Mouse (Mus musculus) hindbrain, postnatal 0 days (tissue): ENCODE measurements around the gene Myh14. TPM values are rescaled to one million over a fixed set of nuclear protein-coding genes. Genes with fewer than 3 reads are reported as not detected.

Experiments
- ATAC-seq: fragments of 200-750 bp; cut with Nextera tagmentation; 2 replicates; pipeline ENCODE4 v1.8.0; 2017; ENCODE audit warnings: mild to moderate bottlenecking, moderate TSS enrichment, moderate library complexity
- DNase-seq: peaks from one replicate; pipeline ENCODE4 v3.0.0-alpha.2; 2015; ENCODE audit warnings: low spot score
- H3K27ac ChIP-seq: fragments of 300-500 bp; sonication (generic); 2 replicates; pipeline ENCODE4 v1.5.1; 2014; ENCODE audit warnings: mild to moderate bottlenecking
- H3K27me3 ChIP-seq: fragments of 300-500 bp; sonication (generic); 2 replicates; pipeline ENCODE4 v1.6.1; 2014; ENCODE audit warnings: low read length, mixed read lengths; ENCODE audit not compliant: insufficient read depth
- H3K36me3 ChIP-seq: fragments of 300-500 bp; sonication (generic); 2 replicates; pipeline ENCODE4 v1.6.1; 2014; ENCODE audit warnings: low read length, mixed read lengths; ENCODE audit not compliant: insufficient read depth
- H3K4me1 ChIP-seq: fragments of 300-500 bp; sonication (generic); 2 replicates; pipeline ENCODE4 v1.6.1; 2014; ENCODE audit warnings: antibody characterized with exemption, low read length, mixed read lengths; ENCODE audit not compliant: insufficient read depth
- H3K4me2 ChIP-seq: fragments of 300-500 bp; sonication (generic); 2 replicates; pipeline ENCODE4 v1.6.1; 2014; ENCODE audit warnings: low read depth, mild to moderate bottlenecking, low read length, moderate library complexity, mixed read lengths
- H3K4me3 ChIP-seq: fragments of 300-500 bp; sonication (generic); 2 replicates; pipeline ENCODE4 v1.5.1; 2014; ENCODE audit warnings: low read length
- H3K9ac ChIP-seq: fragments of 300-500 bp; sonication (generic); replicated peaks from 2 replicates; pipeline ENCODE4 v1.6.1; 2014; ENCODE audit warnings: mild to moderate bottlenecking, low read length, moderate library complexity, mixed read lengths
- H3K9me3 ChIP-seq: fragments of 300-500 bp; sonication (generic); 2 replicates; pipeline ENCODE4 v1.6.1; 2016; ENCODE audit warnings: low read length, mixed read lengths
- CTCF ChIP-seq: IDR thresholded peaks from 2 replicates; pipeline ENCODE4 v1.5.1; 2016; ENCODE audit warnings: antibody characterized with exemption, control low read depth, low read depth
- WGBS: fragments of 180-500 bp; shearing (Covaris S2); extraction: QIAGEN DNeasy Blood & Tissue Kit; methylation state at CpG from one replicate; pipeline ENCODE4 v1.1.7; 2014; 5-methylcytosine and 5-hydroxymethylcytosine counted together
- polyA plus RNA-seq: library from polyadenylated mRNA; unstranded; fragments of >200 nt; fragmentation: Nextera tagmentation; extraction: Ambion mirVana; gene quantifications from 2 replicates; pipeline ENCODE4 v1.2.1, GENCODE M21; 2015
- total RNA-seq: library from RNA; depleted of rRNA; stranded (reverse); fragments of >200 nt; gene quantifications from 2 replicates; pipeline ENCODE4 v1.2.3, GENCODE M21; 2014

The Myh14 gene
- total and polyA plus RNA-seq, 2 experiments from 2014 or later: 9.3 to 9.7 TPM

- WGBS: 77% methylated on average over 4 of the region's 4 CpGs
- ATAC-seq (no peak), DNase-seq (no peak)
- no peak overlapping the region for H3K4me3 ChIP-seq
- H3K36me3 ChIP-seq: no peaks in the 10 kb centered on the region
- H3K27ac ChIP-seq: no peak overlapping the region
- no peaks in the 10 kb centered on the region for H3K9me3 ChIP-seq
- no peaks in the 10 kb centered on the region for H3K27me3 ChIP-seq
- no peak overlapping the region for H3K9ac ChIP-seq
- H3K4me2 ChIP-seq: no peak overlapping the region
- no peak for TF ChIP-seq CTCF
- H3K4me1 ChIP-seq: peaks cover 14% of the 10 kb centered on the region
Measured at GRCm38 (mm10) chr7:44584265-44584804, 86.3 kb downstream of the Myh14 start.

- WGBS: 89% methylated on average over 1 of the region's 1 CpGs
- no peak for ATAC-seq
Measured at GRCm38 (mm10) chr7:44583146-44583545, 87.5 kb downstream of the Myh14 start.

GRCm38 (mm10) chr7:44582709-44583108 is 87.9 kb downstream of the Myh14 start:
- H3K36me3 ChIP-seq: no peaks in the 10 kb centered on the region
- H3K4me2 ChIP-seq: no peak overlapping the region
- H3K27me3 ChIP-seq: no peaks in the 10 kb centered on the region
- H3K9ac ChIP-seq: no peak overlapping the region
- no peak overlapping the region for H3K4me3 ChIP-seq
- DNase-seq: no peak
- WGBS: 86% methylated on average over 5 of the region's 5 CpGs
- no peaks in the 10 kb centered on the region for H3K9me3 ChIP-seq
- H3K4me1 ChIP-seq: peaks cover 6% of the 10 kb centered on the region
- TF ChIP-seq CTCF: no peak
- no peak overlapping the region for H3K27ac ChIP-seq
- ATAC-seq: no peak

More at GRCm38 (mm10) chr7:44583146-44583545, 87.5 kb downstream of the Myh14 start:
- Histone ChIP-seq H3K36me3 (no peaks in the 10 kb centered on the region), H3K27ac (no peak overlapping the region), H3K27me3 (no peaks in the 10 kb centered on the region), H3K9ac (no peak overlapping the region), H3K4me1 (peaks cover 11% of the 10 kb centered on the region), H3K4me2 (no peak overlapping the region), H3K9me3 (no peaks in the 10 kb centered on the region), H3K4me3 (no peak overlapping the region)
- DNase-seq: no peak
- TF ChIP-seq CTCF: no peak

- ATAC-seq (no peak), DNase-seq (no peak)
- Histone ChIP-seq H3K36me3 (no peaks in the 10 kb centered on the region), H3K4me2 (no peak overlapping the region), H3K4me3 (no peak overlapping the region), H3K4me1 (no peaks in the 10 kb centered on the region; the same call in 1 of the 2 replicates), H3K27me3 (no peaks in the 10 kb centered on the region), H3K9ac (no peak overlapping the region), H3K27ac (no peak overlapping the region), H3K9me3 (no peaks in the 10 kb centered on the region)
- TF ChIP-seq CTCF: no peak
- WGBS: 84% methylated on average over 6 of the region's 6 CpGs
Measured at GRCm38 (mm10) chr7:44581637-44582036, 89.0 kb downstream of the Myh14 start.

- H3K9me3 ChIP-seq: no peaks in the 10 kb centered on the region
- H3K4me3 ChIP-seq: no peak overlapping the region
- no peaks in the 10 kb centered on the region for H3K4me1 ChIP-seq
- ATAC-seq (no peak), DNase-seq (no peak)
- 30% methylated on average over 5 of the region's 5 CpGs for WGBS
- no peak overlapping the region for H3K4me2 ChIP-seq
- H3K27ac ChIP-seq: no peak overlapping the region
- no peaks in the 10 kb centered on the region for H3K36me3 ChIP-seq
- H3K9ac ChIP-seq: no peak overlapping the region
- no peaks in the 10 kb centered on the region for H3K27me3 ChIP-seq
- TF ChIP-seq CTCF: peak; percentile 35; the same call in 1 of the 2 replicates
Measured at GRCm38 (mm10) chr7:44576333-44576844, 94.3 kb downstream of the Myh14 start.

GRCm38 (mm10) chr7:44572956-44573484 is 97.6 kb downstream of the Myh14 start:
- H3K36me3 ChIP-seq: no peaks in the 10 kb centered on the region
- ATAC-seq (no peak), DNase-seq (no peak)
- H3K27me3 ChIP-seq: no peaks in the 10 kb centered on the region
- no peaks in the 10 kb centered on the region for H3K4me1 ChIP-seq
- no peak overlapping the region for H3K9ac ChIP-seq
- H3K4me2 ChIP-seq: no peak overlapping the region
- H3K27ac ChIP-seq: no peak overlapping the region
- no peak overlapping the region for H3K4me3 ChIP-seq
- 76% methylated on average over 5 of the region's 5 CpGs for WGBS
- no peaks in the 10 kb centered on the region for H3K9me3 ChIP-seq
- no peak for TF ChIP-seq CTCF

- Histone ChIP-seq H3K4me1 (no peaks in the 10 kb centered on the region), H3K9ac (no peak within 1 kb of the TSS), H3K4me3 (no peak within 1 kb of the TSS), H3K9me3 (no peaks in the 10 kb centered on the region), H3K27ac (no peak within 1 kb of the TSS), H3K4me2 (no peak within 1 kb of the TSS), H3K27me3 (no peaks in the 10 kb centered on the region), H3K36me3 (no peaks in the 10 kb centered on the region)
- TF ChIP-seq CTCF: no peak
- no peak for DNase-seq
- ATAC-seq: no peak
- 32% methylated on average over 7 of the region's 7 CpGs for WGBS
Measured at GRCm38 (mm10) chr7:44572213-44572701, 98.4 kb downstream of the Myh14 start, which contains the start of gene Napsa. TSS of gene Napsa (plus strand) at chr7:44572380.
